Mouse (Mus musculus): ENCODE data around the gene Gm20695.

The Gm20695 gene

GRCm38 (mm10) chr16:3896046-3896445 is 11.6 kb downstream of the Gm20695 start:
- no peak for DNase-seq

GRCm38 (mm10) chr16:3896553-3896952 is 12.1 kb downstream of the Gm20695 start:
- no peak for DNase-seq

- no peak for DNase-seq
These were observed 23.0 kb downstream of the Gm20695 start for GRCm38 (mm10) chr16:3907471-3907870.

- peak; percentile 93 for DNase-seq
These were observed 24.2 kb downstream of the Gm20695 start, which contains the start of the genes 1700037C18Rik and Cluap1 for GRCm38 (mm10) chr16:3908537-3909111. TSS of gene 1700037C18Rik (minus strand) at chr16:3908689. TSS of gene Cluap1 (plus strand) at chr16:3908801.

- DNase-seq = no peak
These were observed 24.7 kb downstream of the Gm20695 start for GRCm38 (mm10) chr16:3909118-3909517.

- no peak for DNase-seq
These were observed 36.3 kb downstream of the Gm20695 start for GRCm38 (mm10) chr16:3920756-3921155.

GRCm38 (mm10) chr16:3923515-3923914 is 39.1 kb downstream of the Gm20695 start:
- no peak for DNase-seq

GRCm38 (mm10) chr16:3923966-3924365 is 39.5 kb downstream of the Gm20695 start:
- DNase-seq = no peak

GRCm38 (mm10) chr16:3928582-3928981 is 44.1 kb downstream of the Gm20695 start:
- no peak for DNase-seq

- no peak for DNase-seq
These were observed 44.7 kb downstream of the Gm20695 start for GRCm38 (mm10) chr16:3929151-3929550.

- no peak for DNase-seq
These were observed 49.1 kb downstream of the Gm20695 start for GRCm38 (mm10) chr16:3933536-3933935.

GRCm38 (mm10) chr16:3934091-3934490 is 49.6 kb downstream of the Gm20695 start:
- DNase-seq = peak; percentile 10

- no peak for DNase-seq
These were observed 50.3 kb downstream of the Gm20695 start for GRCm38 (mm10) chr16:3934701-3935100.

- no peak for DNase-seq
These were observed 66.7 kb downstream of the Gm20695 start for GRCm38 (mm10) chr16:3951141-3951540.

GRCm38 (mm10) chr16:3956369-3956768 is 71.9 kb downstream of the Gm20695 start:
- peak; percentile 55 for DNase-seq

GRCm38 (mm10) chr16:3959261-3959660 is 74.8 kb downstream of the Gm20695 start:
- DNase-seq = no peak

GRCm38 (mm10) chr16:3964990-3965389 is 80.5 kb downstream of the Gm20695 start:
- no peak for DNase-seq

- DNase-seq = no peak
These were observed 81.1 kb downstream of the Gm20695 start for GRCm38 (mm10) chr16:3965534-3965933.
